Mouse (Mus musculus) adrenal gland (tissue): ENCODE data around the gene Olfml3.

Experiments used
- intact Hi-C: fragments of 180-260 bp; cut with DNase I; formaldehyde crosslinking; loops from one replicate; pipeline ENCODE4 v1.15.1; 2025
- long read RNA-seq, 2 experiments: library from polyadenylated mRNA; unstranded; transcript quantifications; one replicate each; pipeline ENCODE4 v2.0.0; 2020; ENCODE audit warnings: borderline replicate concordance in 1 of 2; ENCODE audit not compliant: insufficient replicate concordance in 1 of 2

The Olfml3 gene
- long read RNA-seq, experiment 1, full-length matches to known transcripts: 26 of 27 reads
- long read RNA-seq, experiment 1, partial matches to known transcripts: 0 of 27 reads
- long read RNA-seq, experiment 1, other reads (novel, unspliced or antisense): 1 of 27 reads
- long read RNA-seq, experiment 2, full-length matches to known transcripts: 38 of 39 reads
- long read RNA-seq, experiment 2, partial matches to known transcripts: 0 of 39 reads
- long read RNA-seq, experiment 2, other reads (novel, unspliced or antisense): 1 of 39 reads

- intact Hi-C loops: loop anchor here (2.0 to 5.0 kb wide), 3 partner anchors 149 to 345 kb away; no protein-coding TSS in a partner anchor
These were observed at the start of gene Olfml3 for GRCm38 (mm10) chr3:103737778-103738571. Gene Olfml3, minus strand, starts transcription at chr3:103738001.

- intact Hi-C loops: no loop called here
These were observed 49.4 kb upstream of the Olfml3 start for GRCm38 (mm10) chr3:103787225-103787624.

- intact Hi-C loops: no loop called here
These were observed 45.2 kb upstream of the Olfml3 start for GRCm38 (mm10) chr3:103782844-103783609.

GRCm38 (mm10) chr3:103780777-103781176 is 43.0 kb upstream of the Olfml3 start:
- intact Hi-C loops: no loop called here

GRCm38 (mm10) chr3:103780271-103780670 is 42.5 kb upstream of the Olfml3 start:
- intact Hi-C loops: no loop called here

- intact Hi-C loops: no loop called here
These were observed 41.4 kb upstream of the Olfml3 start for GRCm38 (mm10) chr3:103779183-103779582.

- intact Hi-C loops: no loop called here
These were observed 40.9 kb upstream of the Olfml3 start for GRCm38 (mm10) chr3:103778660-103779059.

- intact Hi-C loops: no loop called here
These were observed 40.1 kb upstream of the Olfml3 start for GRCm38 (mm10) chr3:103777940-103778339.

- intact Hi-C loops: no loop called here
These were observed 36.2 kb upstream of the Olfml3 start for GRCm38 (mm10) chr3:103774009-103774408.

GRCm38 (mm10) chr3:103773508-103773907 is 35.7 kb upstream of the Olfml3 start:
- intact Hi-C loops: no loop called here

GRCm38 (mm10) chr3:103772846-103773245 is 35.0 kb upstream of the Olfml3 start:
- intact Hi-C loops: no loop called here

- intact Hi-C loops: no loop called here
These were observed 33.8 kb upstream of the Olfml3 start for GRCm38 (mm10) chr3:103771531-103772130.

- intact Hi-C loops: no loop called here
These were observed 29.0 kb upstream of the Olfml3 start for GRCm38 (mm10) chr3:103766789-103767188.

- intact Hi-C loops: no loop called here
These were observed 21.6 kb upstream of the Olfml3 start for GRCm38 (mm10) chr3:103759261-103759970.

- intact Hi-C loops: no loop called here
These were observed 20.7 kb upstream of the Olfml3 start for GRCm38 (mm10) chr3:103758456-103758855.

- intact Hi-C loops: no loop called here
These were observed 19.1 kb upstream of the Olfml3 start for GRCm38 (mm10) chr3:103756920-103757319.

- intact Hi-C loops: no loop called here
These were observed 17.6 kb upstream of the Olfml3 start for GRCm38 (mm10) chr3:103755351-103755750.

GRCm38 (mm10) chr3:103751558-103751957 is 13.8 kb upstream of the Olfml3 start:
- intact Hi-C loops: loop anchor here (5.0 kb wide), 1 partner anchor 61 kb away; no protein-coding TSS in a partner anchor

- intact Hi-C loops: loop anchor here (5.0 kb wide), 1 partner anchor 136 kb away; no protein-coding TSS in a partner anchor
These were observed 8.9 kb upstream of the Olfml3 start for GRCm38 (mm10) chr3:103746711-103747110.

- intact Hi-C loops: loop anchor here (5.0 kb wide), 1 partner anchor 137 kb away; no protein-coding TSS in a partner anchor
These were observed 7.4 kb upstream of the Olfml3 start for GRCm38 (mm10) chr3:103745001-103745770.
